Mouse (Mus musculus): ENCODE data around the gene Hnf1a. TPM values are rescaled to one million over a fixed set of nuclear protein-coding genes. Genes with fewer than 3 reads are reported as not detected.

The Hnf1a gene
- polyA plus RNA-seq (2015; fragmentation: Nextera tagmentation; extraction: Ambion mirVana) = 0.05 and 1.6 TPM in 2 replicates

- H3K9me3 ChIP-seq (replicated peaks) = no peaks in the 10 kb centered on the region
- no peak within 1 kb of the TSS for H3K4me2 ChIP-seq
- H3K9ac ChIP-seq (replicated peaks) = no peak within 1 kb of the TSS
- no peaks in the 10 kb centered on the region for H3K36me3 ChIP-seq
- no peak for ATAC-seq (ENCODE audit: low FRiP score)
- peaks cover 15% of the 10 kb centered on the region; the same call in 1 of the 2 replicates for H3K4me1 ChIP-seq
- WGBS = 80% methylated on average over 17 of the region's 17 CpGs
- H3K27me3 ChIP-seq (replicated peaks) = peaks cover 5% of the 10 kb centered on the region; the same call in 1 of the 2 replicates
- H3K4me3 ChIP-seq (replicated peaks) = no peak within 1 kb of the TSS
- no peak within 1 kb of the TSS for H3K27ac ChIP-seq (replicated peaks)
Observed at GRCm38 (mm10) chr5:114970824-114971227, at the start of gene Hnf1a. Gene Hnf1a, minus strand, starts transcription at chr5:114971094.

- 86% methylated on average over 4 of the region's 4 CpGs for WGBS
- no peak overlapping the region for H3K27ac ChIP-seq (replicated peaks)
- peaks cover 24% of the 10 kb centered on the region for H3K4me1 ChIP-seq
- no peaks in the 10 kb centered on the region for H3K27me3 ChIP-seq (replicated peaks)
- no peak for ATAC-seq (ENCODE audit: low FRiP score)
- no peak overlapping the region for H3K4me2 ChIP-seq
- H3K9me3 ChIP-seq (replicated peaks) = no peaks in the 10 kb centered on the region
- H3K4me3 ChIP-seq (replicated peaks) = no peak overlapping the region
- no peaks in the 10 kb centered on the region for H3K36me3 ChIP-seq
- no peak overlapping the region for H3K9ac ChIP-seq (replicated peaks)
Observed at GRCm38 (mm10) chr5:115018813-115019212, 47.9 kb upstream of the Hnf1a start.

DNA sequence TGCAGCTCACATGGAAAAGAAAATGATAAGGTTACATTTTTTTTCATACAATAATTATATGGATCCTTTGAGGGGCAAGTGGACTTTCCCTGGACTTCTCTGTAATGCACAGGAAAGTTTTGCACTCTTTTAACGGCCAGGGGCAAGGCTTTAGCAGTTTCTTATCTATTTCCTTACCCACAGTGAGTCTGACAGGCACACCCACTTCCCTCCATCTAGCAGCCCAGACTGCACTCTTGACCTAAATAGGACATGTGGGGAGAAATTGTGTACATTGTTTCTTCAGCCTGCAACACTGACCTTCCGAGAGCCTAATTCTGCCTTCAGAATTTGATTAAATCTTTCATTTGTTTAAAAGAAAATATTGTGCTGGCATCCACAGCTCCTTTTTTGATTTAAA is 47.4 kb upstream of the Hnf1a start:
- WGBS = 75% methylated on average over 2 of the region's 2 CpGs
- ATAC-seq (ENCODE audit: low FRiP score) = no peak
- no peaks in the 10 kb centered on the region for H3K36me3 ChIP-seq
- H3K27ac ChIP-seq (replicated peaks) = no peak overlapping the region
- no peak overlapping the region for H3K9ac ChIP-seq (replicated peaks)
- no peaks in the 10 kb centered on the region for H3K9me3 ChIP-seq (replicated peaks)
- no peak overlapping the region for H3K4me3 ChIP-seq (replicated peaks)
- H3K4me1 ChIP-seq = peaks cover 30% of the 10 kb centered on the region
- no peaks in the 10 kb centered on the region for H3K27me3 ChIP-seq (replicated peaks)
- no peak overlapping the region for H3K4me2 ChIP-seq

GRCm38 (mm10) chr5:115015121-115015520 is 44.2 kb upstream of the Hnf1a start:
- no peak overlapping the region for H3K27ac ChIP-seq (replicated peaks)
- H3K36me3 ChIP-seq = no peaks in the 10 kb centered on the region
- WGBS = 47% methylated on average over 4 of the region's 4 CpGs
- no peak overlapping the region for H3K9ac ChIP-seq (replicated peaks)
- no peaks in the 10 kb centered on the region for H3K9me3 ChIP-seq (replicated peaks)
- no peak overlapping the region for H3K4me2 ChIP-seq
- H3K27me3 ChIP-seq (replicated peaks) = no peaks in the 10 kb centered on the region
- no peak for ATAC-seq (ENCODE audit: low FRiP score)
- peaks cover 50% of the 10 kb centered on the region for H3K4me1 ChIP-seq
- H3K4me3 ChIP-seq (replicated peaks) = no peak overlapping the region

- no peak overlapping the region for H3K27ac ChIP-seq (replicated peaks)
- no peak overlapping the region for H3K9ac ChIP-seq (replicated peaks)
- no peaks in the 10 kb centered on the region for H3K36me3 ChIP-seq
- no peak for ATAC-seq (ENCODE audit: low FRiP score)
- 57% methylated on average over 1 of the region's 1 CpGs for WGBS
- H3K9me3 ChIP-seq (replicated peaks) = no peaks in the 10 kb centered on the region
- H3K4me1 ChIP-seq = peaks cover 53% of the 10 kb centered on the region
- no peaks in the 10 kb centered on the region for H3K27me3 ChIP-seq (replicated peaks)
- H3K4me2 ChIP-seq = no peak overlapping the region
- H3K4me3 ChIP-seq (replicated peaks) = no peak overlapping the region
Observed at GRCm38 (mm10) chr5:115014570-115014969, 43.7 kb upstream of the Hnf1a start.

DNA sequence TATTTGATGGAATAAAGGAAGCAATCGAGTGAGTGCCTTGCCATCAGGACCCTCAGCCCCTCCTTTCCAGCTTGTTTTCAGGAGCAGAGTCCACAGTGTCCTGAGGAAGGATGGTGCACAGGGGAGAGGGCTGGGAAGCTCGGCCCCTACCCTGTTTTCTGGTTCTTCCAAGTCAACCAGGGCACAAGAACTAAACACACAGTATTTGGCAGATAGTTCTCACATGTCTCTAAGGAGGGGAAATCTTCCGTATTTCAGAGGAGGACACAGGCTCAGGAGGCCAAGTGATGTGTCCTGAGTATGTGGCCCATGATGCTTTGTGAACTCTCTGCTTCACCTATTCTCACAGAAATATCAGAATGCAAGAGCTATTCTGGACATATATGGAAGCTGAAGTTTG is 42.5 kb upstream of the Hnf1a start:
- Histone ChIP-seq H3K4me2 (peak overlapping the region; percentile 94), H3K9me3 (replicated peaks) (no peaks in the 10 kb centered on the region), H3K27me3 (replicated peaks) (no peaks in the 10 kb centered on the region), H3K27ac (replicated peaks) (no peak overlapping the region), H3K36me3 (no peaks in the 10 kb centered on the region), H3K9ac (replicated peaks) (no peak overlapping the region), H3K4me1 (peaks cover 50% of the 10 kb centered on the region), H3K4me3 (replicated peaks) (0 out of 2 replicates have a peak overlapping the region, but pooled peaks have one; percentile 93)
- 50% methylated on average over 3 of the region's 3 CpGs for WGBS
- ATAC-seq (ENCODE audit: low FRiP score) = no peak

DNA sequence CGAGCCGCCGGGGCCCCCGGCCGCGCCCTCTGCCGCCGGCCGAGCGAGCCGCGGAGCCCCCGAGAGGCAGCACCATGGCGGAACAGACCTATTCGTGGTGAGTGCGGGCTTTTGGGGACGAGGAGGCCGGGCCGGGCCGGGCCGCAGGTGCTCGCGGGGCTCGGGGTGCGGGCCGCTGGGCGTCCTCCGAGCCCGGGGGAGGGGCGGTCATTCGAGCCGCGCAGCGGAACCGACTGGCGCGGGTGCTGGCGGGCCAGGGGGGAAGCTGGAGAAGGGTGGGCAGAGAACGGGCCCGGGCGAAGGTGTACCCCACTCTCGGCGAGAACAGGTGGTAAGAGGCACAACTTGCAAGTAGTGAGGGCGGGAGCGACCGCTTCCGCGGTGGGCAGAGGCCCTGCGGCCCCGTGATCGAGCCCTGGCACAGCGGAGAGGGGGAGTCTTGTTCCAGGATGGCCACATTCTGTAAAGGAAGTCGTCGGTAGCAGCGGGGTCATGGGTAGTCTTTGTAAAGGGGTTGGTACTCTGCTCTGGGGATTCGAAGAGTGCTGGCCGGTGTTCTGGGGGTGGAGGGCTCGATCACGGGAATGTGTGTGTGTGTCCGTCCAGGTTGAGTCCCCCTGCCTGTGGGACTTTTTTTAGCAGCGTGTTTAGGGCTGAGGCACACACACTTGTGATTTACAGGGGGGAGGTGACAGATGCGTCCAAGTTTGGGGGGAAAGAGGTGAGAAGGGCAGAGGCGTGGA is 40.8 kb upstream of the Hnf1a start:
- H3K4me1 ChIP-seq = peaks cover 47% of the 10 kb centered on the region
- no peaks in the 10 kb centered on the region for H3K9me3 ChIP-seq (replicated peaks)
- no peaks in the 10 kb centered on the region for H3K36me3 ChIP-seq
- WGBS = under 1% methylated on average over 60 of the region's 63 CpGs
- peak overlapping the region; percentile 96 for H3K27ac ChIP-seq (replicated peaks)
- H3K4me2 ChIP-seq = peak overlapping the region; percentile 94
- H3K4me3 ChIP-seq (replicated peaks) = peak overlapping the region; percentile 93
- H3K27me3 ChIP-seq (replicated peaks) = no peaks in the 10 kb centered on the region
- peak; percentile 19 for ATAC-seq (ENCODE audit: low FRiP score)
- peak overlapping the region; percentile 93 for H3K9ac ChIP-seq (replicated peaks)

DNA sequence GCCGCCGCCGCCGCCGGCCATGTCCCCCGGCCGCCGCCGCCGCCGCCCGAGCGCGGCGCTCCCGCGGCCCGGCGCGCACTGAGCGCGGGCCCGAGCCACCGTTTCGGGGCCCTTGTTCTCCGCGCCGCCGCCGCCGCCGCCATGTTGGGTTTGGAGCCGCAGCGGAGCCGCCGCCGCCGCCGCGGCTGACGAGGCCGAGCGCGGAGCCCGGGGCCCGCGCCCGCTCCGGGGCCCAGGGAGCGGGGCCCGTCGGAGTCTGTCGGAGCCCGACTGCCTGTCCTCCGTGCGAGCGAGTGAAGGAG is 40.3 kb upstream of the Hnf1a start:
- H3K27ac ChIP-seq (replicated peaks) = peak overlapping the region; percentile 96
- H3K36me3 ChIP-seq = no peaks in the 10 kb centered on the region
- peak overlapping the region; percentile 93 for H3K9ac ChIP-seq (replicated peaks)
- no peaks in the 10 kb centered on the region for H3K9me3 ChIP-seq (replicated peaks)
- ATAC-seq (ENCODE audit: low FRiP score) = peak; percentile 40; the same call in 1 of the 2 replicates
- H3K4me1 ChIP-seq = peaks cover 47% of the 10 kb centered on the region
- peak overlapping the region; percentile 93 for H3K4me3 ChIP-seq (replicated peaks)
- H3K27me3 ChIP-seq (replicated peaks) = no peaks in the 10 kb centered on the region
- H3K4me2 ChIP-seq = peak overlapping the region; percentile 94
- WGBS = 0% methylated on average over 21 of the region's 57 CpGs

GRCm38 (mm10) chr5:115010577-115011216 is 39.8 kb upstream of the Hnf1a start, which contains the start of gene Sppl3:
Gene Sppl3, plus strand, starts transcription at chr5:115011137.
- no peaks in the 10 kb centered on the region for H3K27me3 ChIP-seq (replicated peaks)
- H3K9me3 ChIP-seq (replicated peaks) = no peaks in the 10 kb centered on the region
- H3K4me2 ChIP-seq = peak within 1 kb of the TSS; percentile 94
- peaks cover 45% of the 10 kb centered on the region for H3K4me1 ChIP-seq
- peak within 1 kb of the TSS; percentile 93 for H3K9ac ChIP-seq (replicated peaks)
- H3K4me3 ChIP-seq (replicated peaks) = peak within 1 kb of the TSS; percentile 93
- peak; percentile 93 for ATAC-seq (ENCODE audit: low FRiP score)
- no peaks in the 10 kb centered on the region for H3K36me3 ChIP-seq
- WGBS = 1% methylated on average over 50 of the region's 65 CpGs
- H3K27ac ChIP-seq (replicated peaks) = peak within 1 kb of the TSS; percentile 96

GRCm38 (mm10) chr5:115009961-115010360 is 39.1 kb upstream of the Hnf1a start:
- Histone ChIP-seq H3K36me3 (no peaks in the 10 kb centered on the region), H3K9ac (replicated peaks) (peak overlapping the region; percentile 93; the same call in 1 of the 2 replicates), H3K9me3 (replicated peaks) (no peaks in the 10 kb centered on the region), H3K27me3 (replicated peaks) (no peaks in the 10 kb centered on the region), H3K27ac (replicated peaks) (peak overlapping the region; percentile 96), H3K4me3 (replicated peaks) (peak overlapping the region; percentile 93; the same call in 1 of the 2 replicates), H3K4me2 (peak overlapping the region; percentile 75), H3K4me1 (peaks cover 37% of the 10 kb centered on the region)
- ATAC-seq (ENCODE audit: low FRiP score) = no peak
- 64% methylated on average over 3 of the region's 3 CpGs for WGBS

- H3K4me2 ChIP-seq = no peak overlapping the region
- H3K36me3 ChIP-seq = no peaks in the 10 kb centered on the region
- WGBS = 91% methylated on average over 6 of the region's 6 CpGs
- H3K4me3 ChIP-seq (replicated peaks) = no peak overlapping the region
- H3K27ac ChIP-seq (replicated peaks) = no peak overlapping the region
- ATAC-seq (ENCODE audit: low FRiP score) = no peak
- no peak overlapping the region for H3K9ac ChIP-seq (replicated peaks)
- H3K4me1 ChIP-seq = peaks cover 30% of the 10 kb centered on the region
- H3K27me3 ChIP-seq (replicated peaks) = no peaks in the 10 kb centered on the region
- no peaks in the 10 kb centered on the region for H3K9me3 ChIP-seq (replicated peaks)
Observed at GRCm38 (mm10) chr5:115009143-115009542, 38.2 kb upstream of the Hnf1a start.

DNA sequence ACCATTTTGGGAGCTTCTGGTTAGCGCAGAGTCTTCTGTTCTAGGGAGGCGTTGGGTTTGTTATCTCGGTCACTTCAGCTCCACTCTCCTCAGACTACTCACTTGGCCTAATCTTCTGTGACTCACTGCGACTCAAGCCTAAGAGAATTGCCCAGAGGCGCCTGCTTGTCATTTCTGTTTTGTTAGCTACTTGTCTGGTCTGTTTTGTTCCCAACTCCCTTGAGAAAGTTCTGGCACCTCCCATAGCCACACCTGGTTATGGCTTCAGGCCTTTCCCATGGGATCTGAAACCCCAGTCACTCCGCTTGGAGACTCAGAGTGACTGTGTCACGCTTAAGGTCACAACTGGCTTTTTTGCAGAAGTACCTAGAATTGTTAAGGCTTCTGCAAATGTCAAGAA is 37.4 kb upstream of the Hnf1a start:
- H3K4me3 ChIP-seq (replicated peaks) = no peak overlapping the region
- no peak overlapping the region for H3K9ac ChIP-seq (replicated peaks)
- 94% methylated on average over 7 of the region's 7 CpGs for WGBS
- no peak for ATAC-seq (ENCODE audit: low FRiP score)
- no peaks in the 10 kb centered on the region for H3K36me3 ChIP-seq
- no peak overlapping the region for H3K4me2 ChIP-seq
- no peaks in the 10 kb centered on the region for H3K9me3 ChIP-seq (replicated peaks)
- H3K27me3 ChIP-seq (replicated peaks) = no peaks in the 10 kb centered on the region
- no peak overlapping the region for H3K27ac ChIP-seq (replicated peaks)
- H3K4me1 ChIP-seq = peaks cover 24% of the 10 kb centered on the region

Measured in neural tube, embryonic 15.5 days (tissue).